Mouse (Mus musculus) small intestine, adult 2 months (tissue): Measurements from ENCODE around the gene Perm1.

Experiments
- CTCF ChIP-seq: fragments of 200-500 bp; IDR thresholded peaks from 2 replicates; pipeline ENCODE4 v1.5.1; 2012; ENCODE audit warnings: low read depth, mild to moderate bottlenecking, control low read depth, inconsistent platforms, low read length, moderate library complexity, mixed read lengths; ENCODE audit not compliant: insufficient replicate concordance, insufficient read length; ENCODE audit errors: extremely low read depth
- POLR2A ChIP-seq: fragments of 200-500 bp; IDR thresholded peaks from 2 replicates; pipeline ENCODE4 v1.6.1; 2012; ENCODE audit warnings: low read depth, mild to moderate bottlenecking, control low read depth, inconsistent platforms, low read length, moderate library complexity

GRCm38 (mm10) chr4:156166477-156166876 lies 49.2 kb upstream of the Perm1 start:
- TF ChIP-seq POLR2A = no peak
- no peak for TF ChIP-seq CTCF
